Mouse (Mus musculus) neural tube, embryonic 12.5 days (tissue): ENCODE measurements around the gene Nbl1. TPM values are rescaled to one million over a fixed set of nuclear protein-coding genes. Genes with fewer than 3 reads are reported as not detected.
A peak's percentile ranks its signal among the peaks of the same experiment; 100 is the strongest.

ENCODE experiments used
- ATAC-seq: fragments of 200-750 bp; cut with Nextera tagmentation; 2 replicates; pipeline ENCODE4 v1.8.0; 2017; ENCODE audit warnings: low read depth, mild to moderate bottlenecking, moderate TSS enrichment, moderate library complexity; ENCODE audit not compliant: low FRiP score
- H3K27ac ChIP-seq: fragments of 300-500 bp; sonication (generic); 2 replicates; pipeline ENCODE4 v1.5.1; 2016
- H3K27me3 ChIP-seq: fragments of 300-500 bp; sonication (generic); replicated peaks from 2 replicates; pipeline ENCODE4 v1.6.1; 2016; ENCODE audit warnings: mild to moderate bottlenecking
- H3K36me3 ChIP-seq: fragments of 300-500 bp; sonication (generic); 2 replicates; pipeline ENCODE4 v1.6.1; 2016; ENCODE audit warnings: mild to moderate bottlenecking
- H3K4me1 ChIP-seq: fragments of 300-500 bp; sonication (generic); 2 replicates; pipeline ENCODE4 v1.6.1; 2016
- H3K4me2 ChIP-seq: fragments of 300-500 bp; sonication (generic); replicated peaks from 2 replicates; pipeline ENCODE4 v1.6.1; 2016; ENCODE audit warnings: mild to moderate bottlenecking
- H3K4me3 ChIP-seq: fragments of 300-500 bp; sonication (generic); 2 replicates; pipeline ENCODE4 v1.5.1; 2016
- H3K9ac ChIP-seq: fragments of 300-500 bp; sonication (generic); 2 replicates; pipeline ENCODE4 v1.6.1; 2016; ENCODE audit warnings: mild to moderate bottlenecking
- H3K9me3 ChIP-seq: fragments of 300-500 bp; sonication (generic); 2 replicates; pipeline ENCODE4 v1.6.1; 2016; ENCODE audit warnings: mild to moderate bottlenecking
- WGBS: fragments of 180-500 bp; shearing (Covaris S2); methylation state at CpG from one replicate; pipeline ENCODE4 v1.1.7; 2016; 5-methylcytosine and 5-hydroxymethylcytosine counted together
- polyA plus RNA-seq: library from polyadenylated mRNA; unstranded; fragments of >200 nt; fragmentation: Nextera tagmentation; extraction: Ambion mirVana; gene quantifications from 2 replicates; pipeline ENCODE4 v1.2.1, GENCODE M21; 2016

Gene Nbl1
- polyA plus RNA-seq, 1 experiment from 2014 or later: 45.2 TPM

DNA sequence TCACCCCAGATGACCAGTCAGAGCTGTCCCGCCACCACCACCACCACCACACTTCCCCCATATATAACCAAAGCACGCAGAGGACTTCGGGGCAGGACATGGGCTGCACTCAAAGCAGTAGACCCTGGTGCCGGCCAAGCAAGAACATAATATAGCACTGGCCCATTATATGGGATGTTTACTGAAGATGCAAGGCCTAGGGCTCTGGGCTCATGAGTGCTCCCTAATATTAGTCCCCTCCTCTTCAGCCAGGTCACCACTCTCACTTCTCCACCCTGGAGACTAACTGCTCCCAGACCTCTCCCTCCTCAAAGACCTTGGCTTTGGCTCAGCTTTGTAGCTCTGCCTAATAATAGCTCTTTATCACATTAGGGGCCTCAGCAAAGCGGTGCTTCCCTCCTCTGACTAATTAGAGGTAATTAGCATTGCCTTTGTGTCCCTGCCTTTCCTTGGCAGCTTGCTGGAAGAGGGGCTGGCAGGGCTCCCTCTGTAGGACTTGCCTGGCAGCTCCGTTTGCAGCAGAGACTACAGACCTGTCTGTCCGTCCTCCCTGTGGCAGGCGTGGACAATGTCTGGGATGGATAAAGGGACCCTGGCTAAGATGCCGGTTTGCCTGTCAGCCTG lies 38.4 kb downstream of the Nbl1 start:
- ATAC-seq: peak; percentile 44; the same call in 1 of the 2 replicates
- peaks cover 16% of the 10 kb centered on the region; the same call in 1 of the 2 replicates for H3K4me1 ChIP-seq
- no peak overlapping the region for H3K27ac ChIP-seq
- 47% methylated on average over 9 of the region's 9 CpGs for WGBS
- H3K9ac ChIP-seq: no peak overlapping the region
- no peaks in the 10 kb centered on the region for H3K9me3 ChIP-seq
- no peaks in the 10 kb centered on the region; the same call in 1 of the 2 replicates for H3K27me3 ChIP-seq
- H3K4me2 ChIP-seq: no peak overlapping the region
- no peaks in the 10 kb centered on the region for H3K36me3 ChIP-seq
- H3K4me3 ChIP-seq: no peak overlapping the region

DNA sequence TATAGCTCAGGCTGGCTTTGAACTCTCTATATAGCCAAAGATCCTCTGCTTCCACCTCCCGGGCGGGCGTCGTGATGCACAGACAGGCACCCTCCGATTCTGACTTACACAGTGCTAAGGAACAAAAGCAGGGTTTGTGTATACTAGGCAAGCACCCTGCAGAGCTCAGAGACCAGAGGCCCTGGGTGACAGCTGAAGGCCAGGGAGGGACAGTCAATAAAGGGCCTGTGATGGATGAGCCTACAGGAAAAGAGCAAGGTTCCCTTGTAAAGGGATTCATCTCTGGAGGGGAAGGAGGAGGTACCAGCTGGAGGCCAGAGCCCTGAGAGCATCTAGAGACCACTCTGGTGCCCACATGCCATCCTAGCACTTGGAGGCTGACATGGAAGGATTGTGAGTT lies 39.4 kb downstream of the Nbl1 start:
- peaks cover 16% of the 10 kb centered on the region; the same call in 1 of the 2 replicates for H3K4me1 ChIP-seq
- WGBS: 19% methylated on average over 5 of the region's 5 CpGs
- no peaks in the 10 kb centered on the region; the same call in 1 of the 2 replicates for H3K27me3 ChIP-seq
- H3K4me3 ChIP-seq: no peak overlapping the region
- no peak overlapping the region for H3K9ac ChIP-seq
- H3K27ac ChIP-seq: no peak overlapping the region
- H3K9me3 ChIP-seq: no peaks in the 10 kb centered on the region
- ATAC-seq: no peak
- H3K4me2 ChIP-seq: no peak overlapping the region
- H3K36me3 ChIP-seq: no peaks in the 10 kb centered on the region

DNA sequence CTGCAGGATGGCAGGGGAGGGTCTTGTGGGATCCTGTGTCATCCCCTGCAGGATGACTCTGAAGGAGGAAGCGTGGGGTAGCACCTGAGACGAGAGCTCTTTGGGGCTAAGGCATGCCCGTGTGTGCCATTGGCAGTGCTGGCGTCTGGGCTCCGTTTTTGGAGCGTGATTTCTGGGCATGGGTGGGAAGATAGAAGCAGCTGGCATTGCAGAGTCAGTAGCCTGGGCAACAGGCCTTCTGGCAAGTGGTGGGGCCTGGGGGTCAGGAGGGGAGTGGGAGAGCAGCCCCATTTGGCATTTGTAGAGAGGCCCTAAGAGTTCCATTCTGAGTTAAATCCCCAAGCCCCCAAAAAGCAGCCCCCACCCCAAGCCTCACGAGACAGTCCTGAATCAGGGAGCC lies 40.0 kb downstream of the Nbl1 start:
- ATAC-seq: no peak
- no peak overlapping the region for H3K4me3 ChIP-seq
- H3K36me3 ChIP-seq: no peaks in the 10 kb centered on the region
- H3K27ac ChIP-seq: no peak overlapping the region
- no peak overlapping the region for H3K4me2 ChIP-seq
- no peaks in the 10 kb centered on the region for H3K9me3 ChIP-seq
- WGBS: 73% methylated on average over 7 of the region's 7 CpGs
- peaks cover 16% of the 10 kb centered on the region; the same call in 1 of the 2 replicates for H3K4me1 ChIP-seq
- H3K27me3 ChIP-seq: no peaks in the 10 kb centered on the region; the same call in 1 of the 2 replicates
- H3K9ac ChIP-seq: no peak overlapping the region

DNA sequence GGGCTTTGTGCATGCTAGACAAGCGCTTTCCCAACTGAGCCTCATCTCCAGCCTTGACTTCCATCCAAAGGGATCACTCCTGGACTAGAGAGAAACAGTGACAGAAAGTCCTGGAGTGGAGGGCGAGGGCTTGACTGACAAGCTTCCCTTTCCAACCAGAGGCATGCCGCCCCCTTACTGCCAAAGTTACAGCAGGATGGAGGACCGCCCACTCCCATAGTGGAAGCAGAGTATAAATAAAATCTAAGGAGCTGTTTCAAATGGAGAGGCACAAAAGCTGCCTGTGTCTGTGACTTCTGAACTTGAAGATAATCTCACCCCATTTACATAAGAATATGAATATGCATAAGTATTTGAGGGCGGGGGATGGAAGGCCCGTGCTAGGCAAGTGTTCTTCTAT lies 44.3 kb downstream of the Nbl1 start:
- no peak overlapping the region for H3K4me2 ChIP-seq
- ATAC-seq: no peak
- H3K27me3 ChIP-seq: no peaks in the 10 kb centered on the region
- no peak overlapping the region for H3K9ac ChIP-seq
- H3K9me3 ChIP-seq: no peaks in the 10 kb centered on the region
- no peaks in the 10 kb centered on the region for H3K36me3 ChIP-seq
- H3K4me3 ChIP-seq: no peak overlapping the region
- 71% methylated on average over 6 of the region's 6 CpGs for WGBS
- H3K27ac ChIP-seq: no peak overlapping the region
- peaks cover 7% of the 10 kb centered on the region; the same call in 1 of the 2 replicates for H3K4me1 ChIP-seq

DNA sequence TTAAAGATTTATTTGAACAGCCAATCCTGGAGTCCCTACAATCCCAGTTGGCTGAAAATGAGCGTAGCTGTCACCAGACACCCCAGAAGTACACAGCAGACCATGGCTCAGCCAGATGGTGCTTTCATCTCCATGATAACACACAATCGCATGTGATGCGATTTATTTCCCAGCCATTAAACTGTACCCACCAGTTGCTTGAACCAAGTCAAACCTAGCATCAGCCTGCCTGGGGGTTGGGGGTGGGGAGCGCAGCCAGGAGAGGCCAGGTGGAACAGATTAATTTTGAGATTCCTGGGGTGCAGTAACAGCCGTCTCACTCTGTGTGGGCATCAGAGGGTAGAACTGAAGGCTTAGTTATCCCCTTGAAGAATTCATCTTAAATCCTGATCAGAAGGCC lies 46.4 kb downstream of the Nbl1 start:
- no peaks in the 10 kb centered on the region for H3K4me1 ChIP-seq
- WGBS: 80% methylated on average over 5 of the region's 5 CpGs
- no peak for ATAC-seq

DNA sequence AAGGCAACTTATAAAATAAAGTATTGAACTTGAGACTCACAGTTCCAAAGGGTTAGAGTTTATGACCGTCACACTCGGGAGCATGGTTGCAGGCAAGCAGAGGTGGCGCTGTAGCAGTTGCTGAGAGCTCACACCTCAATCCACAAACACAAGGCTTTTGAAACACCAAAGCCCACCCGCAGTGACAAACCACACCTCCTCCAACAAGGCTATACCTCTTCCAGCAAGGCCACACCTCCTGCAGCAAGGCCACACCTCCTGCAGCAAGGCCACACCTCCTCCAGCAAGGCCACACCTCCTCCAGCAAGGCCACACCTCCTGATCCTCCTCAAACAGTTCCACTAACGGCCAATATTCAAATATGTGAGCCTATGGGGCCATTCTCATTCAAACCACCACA lies 48.2 kb downstream of the Nbl1 start:
- Histone ChIP-seq H3K27ac (no peak overlapping the region), H3K9me3 (no peaks in the 10 kb centered on the region), H3K27me3 (no peaks in the 10 kb centered on the region), H3K36me3 (no peaks in the 10 kb centered on the region), H3K9ac (no peak overlapping the region), H3K4me3 (no peak overlapping the region), H3K4me2 (no peak overlapping the region), H3K4me1 (peaks cover 11% of the 10 kb centered on the region)
- no peak for ATAC-seq
- 92% methylated on average over 5 of the region's 5 CpGs for WGBS

More for the DNA sequence above, 46.4 kb downstream of the Nbl1 start:
- Histone ChIP-seq H3K27ac (no peak overlapping the region), H3K9ac (no peak overlapping the region), H3K36me3 (no peaks in the 10 kb centered on the region), H3K9me3 (no peaks in the 10 kb centered on the region), H3K4me3 (no peak overlapping the region), H3K27me3 (no peaks in the 10 kb centered on the region), H3K4me2 (no peak overlapping the region)

DNA sequence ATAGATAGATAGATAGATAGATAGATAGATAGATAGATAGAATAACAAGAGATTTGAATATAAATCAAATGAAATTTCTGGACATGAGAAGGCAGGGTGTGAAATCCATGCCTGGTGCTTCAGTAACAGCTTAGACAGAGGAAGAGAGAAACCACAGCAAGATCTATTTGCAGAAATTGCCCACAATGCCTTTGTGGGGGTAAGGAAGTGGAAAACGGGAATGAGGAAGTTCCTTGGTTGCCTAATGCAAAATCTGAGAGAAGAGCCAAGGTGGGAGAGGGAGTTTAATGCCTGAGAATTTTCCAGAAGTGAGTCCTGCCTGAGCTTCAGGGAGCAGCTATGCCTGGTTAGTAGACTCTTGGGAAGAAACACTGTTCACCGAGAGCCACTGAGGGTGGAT lies 49.2 kb downstream of the Nbl1 start:
- Histone ChIP-seq H3K4me1 (peaks cover 15% of the 10 kb centered on the region), H3K27me3 (no peaks in the 10 kb centered on the region), H3K4me3 (no peak overlapping the region), H3K36me3 (no peaks in the 10 kb centered on the region), H3K9me3 (no peaks in the 10 kb centered on the region), H3K27ac (no peak overlapping the region), H3K9ac (no peak overlapping the region), H3K4me2 (no peak overlapping the region)
- WGBS: 93% methylated on average over 2 of the region's 2 CpGs
- ATAC-seq: no peak

DNA sequence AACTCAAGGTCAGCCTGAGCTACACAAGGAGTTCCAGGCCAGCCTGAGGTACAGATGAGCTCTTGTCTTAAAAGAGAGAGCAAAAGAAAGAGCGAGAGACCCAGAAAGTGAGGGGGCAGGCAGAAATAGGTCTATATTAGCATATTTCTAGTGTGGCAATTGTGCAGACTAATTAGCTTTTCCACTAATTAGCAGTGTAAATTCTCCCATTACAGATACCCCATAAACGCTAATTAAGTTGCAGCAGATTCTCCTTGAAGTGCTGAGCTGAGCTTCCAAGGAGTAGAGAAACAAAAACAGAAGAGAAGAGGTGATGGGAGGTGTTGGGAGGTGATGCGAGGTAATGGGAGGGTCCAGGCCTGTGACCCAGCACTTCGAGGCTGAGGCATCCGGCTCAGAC lies 50.2 kb downstream of the Nbl1 start:
- Histone ChIP-seq H3K27ac (no peak overlapping the region), H3K27me3 (no peaks in the 10 kb centered on the region), H3K36me3 (no peaks in the 10 kb centered on the region), H3K9ac (no peak overlapping the region), H3K9me3 (no peaks in the 10 kb centered on the region), H3K4me1 (peaks cover 23% of the 10 kb centered on the region), H3K4me3 (no peak overlapping the region), H3K4me2 (no peak overlapping the region)
- WGBS: 79% methylated on average over 5 of the region's 5 CpGs
- no peak for ATAC-seq

DNA sequence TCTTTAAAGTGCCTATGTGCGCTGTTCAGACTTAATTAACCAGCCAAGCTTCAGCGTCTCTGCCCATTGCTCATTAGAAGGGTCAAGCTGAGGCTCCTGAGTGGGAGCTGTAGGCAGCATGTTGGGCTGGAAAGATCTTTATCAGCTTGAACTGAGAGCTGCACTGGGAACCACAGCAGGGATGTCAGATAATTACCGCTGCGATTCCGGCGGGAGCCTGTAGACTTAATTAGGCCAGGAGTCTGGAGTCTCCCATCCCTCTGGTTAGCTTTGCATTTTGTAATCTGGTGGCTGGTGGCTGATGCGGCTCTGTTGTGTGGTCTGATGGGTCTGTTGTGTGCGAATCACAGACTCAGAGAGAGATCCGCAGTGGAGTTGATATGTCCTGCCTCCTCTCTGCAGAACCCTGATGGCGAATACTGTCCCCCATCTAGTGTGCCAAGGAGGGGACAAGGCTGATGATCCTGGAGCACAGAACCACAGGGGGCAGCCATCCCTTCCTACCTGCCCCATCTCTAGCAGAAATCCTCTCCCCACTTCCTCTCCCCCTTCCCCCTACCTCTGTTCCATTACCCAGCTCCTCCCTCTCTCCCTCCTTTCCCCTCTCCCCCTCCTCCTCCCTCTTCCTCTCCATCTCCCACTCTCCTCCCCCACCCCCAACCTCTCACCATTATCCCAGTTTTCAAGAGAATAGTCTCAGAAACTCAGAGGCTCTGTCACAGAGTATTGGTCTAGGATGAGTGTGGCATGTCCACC lies 52.5 kb downstream of the Nbl1 start:
- no peak overlapping the region for H3K4me3 ChIP-seq
- H3K27me3 ChIP-seq: no peaks in the 10 kb centered on the region
- 0 out of 2 replicates have a peak overlapping the region, but pooled peaks have one; percentile 26 for H3K9ac ChIP-seq
- H3K36me3 ChIP-seq: no peaks in the 10 kb centered on the region
- 6% methylated on average over 10 of the region's 10 CpGs for WGBS
- no peak for ATAC-seq
- H3K9me3 ChIP-seq: peaks cover 7% of the 10 kb centered on the region; the same call in 1 of the 2 replicates
- 0 out of 2 replicates have a peak overlapping the region, but pooled peaks have one; percentile 8 for H3K4me2 ChIP-seq
- H3K4me1 ChIP-seq: peaks cover 29% of the 10 kb centered on the region
- H3K27ac ChIP-seq: no peak overlapping the region; the same call in 1 of the 2 replicates

DNA sequence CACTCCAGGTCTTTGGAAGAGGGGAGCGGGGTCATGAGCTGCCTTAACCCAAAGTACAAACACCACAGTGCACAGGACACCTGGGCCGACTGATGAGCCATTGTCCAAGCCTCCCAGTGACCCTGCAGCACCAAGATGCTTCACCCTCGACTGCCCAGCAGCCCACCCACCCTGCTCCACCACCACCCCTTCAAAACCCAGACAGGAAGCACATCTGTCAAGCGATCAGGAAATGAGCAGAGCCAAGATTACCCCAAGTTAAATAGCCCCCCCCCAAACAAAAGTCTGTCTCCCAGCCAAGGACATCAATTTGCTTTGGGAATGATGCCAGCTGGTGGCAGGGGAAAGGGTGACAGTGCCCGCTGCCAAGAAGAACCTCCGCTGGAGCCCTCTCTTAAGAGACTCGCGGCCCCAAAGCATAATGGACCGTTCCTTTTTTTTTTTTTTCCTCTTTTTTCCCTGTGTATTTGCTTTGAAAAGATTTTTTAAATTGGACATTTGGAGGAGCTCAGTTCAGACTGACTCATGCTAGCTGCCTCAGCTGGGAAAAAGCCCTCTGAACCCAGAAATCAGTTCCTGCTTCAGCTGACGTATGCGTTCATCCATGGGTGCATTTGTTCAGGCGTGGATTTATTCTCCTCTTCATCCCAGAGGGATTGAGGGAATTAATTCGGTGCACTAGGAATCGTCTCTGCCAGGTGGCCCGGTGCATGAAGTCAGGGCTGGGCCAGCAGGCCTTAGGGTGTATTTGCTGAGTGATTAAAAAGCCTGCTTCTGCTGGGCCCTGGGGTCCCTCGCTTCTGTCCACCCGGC lies 54.8 kb downstream of the Nbl1 start:
- Histone ChIP-seq H3K9ac (no peak overlapping the region), H3K4me2 (no peak overlapping the region), H3K4me3 (no peak overlapping the region), H3K9me3 (peaks cover 7% of the 10 kb centered on the region; the same call in 1 of the 2 replicates), H3K27me3 (no peaks in the 10 kb centered on the region), H3K36me3 (no peaks in the 10 kb centered on the region), H3K27ac (no peak overlapping the region), H3K4me1 (peaks cover 29% of the 10 kb centered on the region)
- WGBS: 49% methylated on average over 17 of the region's 17 CpGs
- ATAC-seq: 0 out of 2 replicates have a peak, but pooled peaks have one; percentile 35

DNA sequence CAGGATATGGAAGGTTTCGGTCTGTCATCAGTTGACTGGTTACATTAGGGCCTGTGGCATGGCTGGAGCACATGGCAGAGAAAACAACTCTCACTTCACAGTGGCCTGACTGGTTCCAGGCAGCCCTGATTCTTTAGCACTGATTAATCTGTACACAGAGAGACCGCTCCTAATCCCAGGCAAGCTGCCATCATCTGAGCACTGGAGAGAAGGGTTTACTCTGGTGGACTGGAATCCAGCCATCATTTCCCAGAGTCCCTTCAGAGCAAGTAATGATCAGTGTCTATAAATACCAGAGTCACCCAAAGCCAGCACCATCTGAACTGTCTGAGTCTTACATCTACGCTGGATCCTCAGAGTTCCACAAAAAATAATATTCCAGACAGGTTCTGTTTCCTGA lies 57.0 kb downstream of the Nbl1 start:
- Histone ChIP-seq H3K36me3 (no peaks in the 10 kb centered on the region), H3K4me2 (no peak overlapping the region), H3K9me3 (peaks cover 7% of the 10 kb centered on the region; the same call in 1 of the 2 replicates), H3K4me1 (peaks cover 28% of the 10 kb centered on the region), H3K27ac (no peak overlapping the region), H3K9ac (no peak overlapping the region), H3K4me3 (no peak overlapping the region), H3K27me3 (no peaks in the 10 kb centered on the region)
- ATAC-seq: no peak
- 95% methylated on average over 3 of the region's 3 CpGs for WGBS

DNA sequence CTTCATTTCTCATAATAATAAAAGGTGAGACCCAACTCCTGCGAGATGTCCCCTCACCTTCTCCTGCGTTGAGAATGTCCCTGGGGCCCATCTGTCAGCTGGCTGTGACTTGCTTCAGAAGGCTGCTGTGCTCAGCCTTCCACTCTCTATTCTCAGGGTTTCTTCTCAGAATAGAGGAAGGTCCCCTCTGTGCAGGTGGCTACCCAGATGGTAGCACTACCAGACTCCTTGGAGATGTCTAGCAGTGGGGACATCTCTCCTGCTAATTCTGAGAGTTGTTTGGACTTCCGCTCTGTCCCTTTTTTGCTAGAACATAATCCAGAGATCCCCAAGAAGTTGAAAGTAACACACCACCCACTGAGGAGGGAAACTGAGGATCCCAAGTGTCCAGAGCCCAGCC lies 57.9 kb downstream of the Nbl1 start:
- Histone ChIP-seq H3K4me2 (no peak overlapping the region), H3K4me3 (no peak overlapping the region), H3K27me3 (no peaks in the 10 kb centered on the region), H3K36me3 (no peaks in the 10 kb centered on the region), H3K9ac (no peak overlapping the region), H3K4me1 (peaks cover 19% of the 10 kb centered on the region), H3K9me3 (peaks cover 7% of the 10 kb centered on the region; the same call in 1 of the 2 replicates), H3K27ac (no peak overlapping the region)
- ATAC-seq: no peak
- WGBS: 90% methylated on average over 3 of the region's 3 CpGs
